Mouse (Mus musculus) ES-Bruce4 (cell line): Measurements from ENCODE around the gene Wdr91.

ENCODE experiments used
- CTCF ChIP-seq: IDR thresholded peaks from one replicate; pipeline ENCODE4 v1.8.1; 2011; ENCODE audit warnings: low read depth, low read length
- EP300 ChIP-seq: IDR thresholded peaks from 2 replicates; pipeline ENCODE4 v1.6.1; 2011; ENCODE audit warnings: low read depth, low read length; ENCODE audit not compliant: insufficient read depth
- POLR2A ChIP-seq: IDR thresholded peaks from one replicate; pipeline ENCODE4 v1.8.1; 2011; ENCODE audit warnings: low read length; ENCODE audit not compliant: insufficient read depth

- TF ChIP-seq CTCF (no peak), EP300 (no peak), POLR2A (no peak)
These were observed 22.0 kb upstream of the Wdr91 start for GRCm38 (mm10) chr6:34932633-34933032.
